Mouse (Mus musculus): ENCODE data around the gene Gsc. TPM values are rescaled to one million over a fixed set of nuclear protein-coding genes. Genes with fewer than 3 reads are reported as not detected.
"Not testable (repeated sequence)": the region's sequence is repeated elsewhere in the genome, so short reads cannot be mapped to it uniquely, and the experiment has no call there.

The Gsc gene
- total RNA-seq, 2 experiments from 2014 or later = 0.31 to 0.39 TPM

DNA sequence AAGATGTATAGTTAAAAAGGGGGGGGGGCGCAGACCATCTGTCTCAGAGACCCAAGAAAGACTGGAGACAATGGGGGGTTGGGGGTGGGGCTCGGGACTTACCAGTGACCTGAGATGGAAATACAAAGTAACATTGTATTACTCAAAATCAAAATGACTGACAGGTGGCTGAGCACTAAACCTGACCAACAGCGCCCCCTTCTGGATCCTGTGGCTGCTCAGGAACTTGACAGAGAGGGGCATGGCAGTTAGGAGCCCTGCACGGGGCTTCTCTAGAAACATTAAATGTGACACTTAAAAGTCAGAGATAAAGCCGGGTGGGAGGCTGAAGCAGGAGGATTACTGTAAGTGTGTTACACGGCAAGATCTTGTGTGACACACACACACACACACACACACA lies 13.8 kb downstream of the Gsc start:
- no peak for DNase-seq (ENCODE audit: low spot score in 2 of 2)

GRCm38 (mm10) chr12:104453002-104453401 lies 20.1 kb downstream of the Gsc start:
- no peak for DNase-seq (ENCODE audit: low spot score in 2 of 2)

- DNase-seq (ENCODE audit: low spot score in 2 of 2) = no peak
Measured at GRCm38 (mm10) chr12:104450257-104450656, 22.9 kb downstream of the Gsc start.

DNA sequence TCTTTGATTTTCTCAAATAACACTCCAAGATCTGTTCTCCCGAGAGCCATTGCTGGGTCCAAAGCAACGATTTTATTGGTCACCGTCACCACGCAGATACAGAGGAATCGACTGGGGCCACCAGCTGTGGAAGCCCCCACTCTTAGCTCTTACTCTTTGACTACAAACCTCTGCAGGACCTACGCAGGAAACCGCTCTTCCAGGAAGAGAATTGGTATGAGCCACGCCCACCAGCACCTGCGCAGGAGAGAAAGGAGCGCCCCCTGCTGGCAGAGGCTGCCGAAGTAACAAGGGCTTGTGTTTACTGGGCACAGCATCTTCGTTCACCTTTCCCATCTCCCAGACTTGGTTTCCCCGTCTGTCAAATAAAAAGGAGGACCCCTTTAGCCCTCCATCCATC lies 25.0 kb downstream of the Gsc start:
- peak in 1 of 2 experiments; percentile 21 for DNase-seq (ENCODE audit: low spot score in 2 of 2)

DNA sequence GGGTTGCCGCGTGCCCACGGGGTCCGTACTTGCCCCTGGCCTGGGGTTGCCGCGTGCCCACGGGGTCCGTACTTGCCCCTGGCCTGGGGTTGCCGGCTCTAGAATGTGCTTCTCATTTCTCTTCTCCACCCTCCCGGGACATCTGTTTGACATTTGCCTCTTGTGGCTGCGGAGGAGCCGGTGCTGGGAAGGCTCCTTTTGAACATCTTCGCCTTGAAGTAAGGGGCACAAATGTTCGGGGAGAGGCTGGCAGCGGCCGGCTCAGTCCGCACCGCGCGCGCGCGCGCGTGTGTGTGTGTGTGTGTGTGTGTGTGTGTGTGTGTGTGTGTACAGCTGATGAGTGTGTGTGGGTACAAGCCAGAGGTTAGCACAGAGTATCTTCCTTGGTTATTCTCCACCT lies 26.1 kb downstream of the Gsc start:
- not testable (repeated sequence) for DNase-seq (ENCODE audit: low spot score in 2 of 2)

GRCm38 (mm10) chr12:104443716-104444115 lies 29.4 kb downstream of the Gsc start:
- no peak for DNase-seq (ENCODE audit: low spot score in 2 of 2)

- peak; percentile 67 to 69 for DNase-seq (ENCODE audit: low spot score in 2 of 2)
Measured at GRCm38 (mm10) chr12:104440087-104440760, 32.9 kb downstream of the Gsc start.

- no peak for DNase-seq (ENCODE audit: low spot score in 2 of 2)
Measured at GRCm38 (mm10) chr12:104433951-104434735, 39.0 kb downstream of the Gsc start.

DNA sequence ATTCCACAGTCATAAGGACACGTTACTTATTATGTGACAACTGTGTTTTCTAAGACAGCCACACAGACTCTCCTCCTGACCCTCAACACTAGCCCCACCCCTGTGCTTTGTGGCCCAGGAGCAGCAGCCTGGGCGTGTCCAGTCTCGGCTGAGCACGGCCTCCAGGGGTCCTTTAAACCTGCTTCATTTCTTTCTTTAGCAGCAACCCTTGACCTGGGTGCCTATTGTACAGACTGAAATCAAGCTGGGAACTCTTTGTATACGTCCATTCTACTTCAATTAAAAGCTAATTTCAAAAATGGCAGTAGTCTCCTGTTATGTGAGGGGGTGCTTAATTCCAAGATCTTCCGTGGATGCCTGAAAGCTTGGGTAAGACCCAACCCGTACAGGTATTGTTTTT lies 39.9 kb downstream of the Gsc start:
- no peak for DNase-seq (ENCODE audit: low spot score in 2 of 2)

DNA sequence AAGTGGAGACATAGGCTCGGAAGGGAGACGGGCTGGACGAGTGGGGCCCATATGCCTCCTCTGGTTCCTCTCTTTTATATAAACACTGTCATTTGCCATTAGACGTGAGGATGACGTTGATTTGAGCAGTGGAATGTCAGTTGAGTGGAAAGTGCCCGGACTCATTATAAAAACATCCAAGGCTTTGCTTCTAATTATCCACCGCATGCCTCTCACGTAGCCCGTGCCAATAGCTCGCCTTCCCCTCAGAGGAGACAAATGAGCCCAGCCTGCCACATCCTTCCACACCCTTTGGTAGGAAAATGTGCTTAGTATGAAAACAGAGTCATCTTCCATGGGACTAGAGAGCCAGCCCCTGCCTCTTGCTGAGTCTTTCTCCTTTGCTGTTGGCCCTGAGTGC lies 41.8 kb downstream of the Gsc start:
- DNase-seq (ENCODE audit: low spot score in 2 of 2) = no peak

DNA sequence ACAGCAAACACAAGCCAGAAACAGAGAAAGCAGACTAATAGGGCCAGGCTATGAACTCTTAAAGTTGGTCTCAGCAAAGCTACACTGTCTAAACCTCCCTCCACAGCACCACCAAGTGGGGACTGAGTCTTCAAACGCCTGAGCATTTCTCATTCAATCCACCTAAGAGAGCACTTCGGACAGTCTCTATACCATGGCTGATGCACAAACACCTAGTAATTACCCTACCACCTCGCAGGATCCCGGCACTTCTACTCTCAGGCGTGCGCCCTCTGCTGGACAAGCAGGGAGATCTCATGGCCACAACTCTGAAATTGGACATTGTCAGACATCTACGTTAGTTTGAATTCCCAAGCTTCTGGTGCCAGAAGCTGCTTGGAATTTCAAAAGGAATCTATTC lies 46.2 kb downstream of the Gsc start:
- DNase-seq (ENCODE audit: low spot score in 2 of 2) = no peak

GRCm38 (mm10) chr12:104425591-104425990 lies 47.5 kb downstream of the Gsc start:
- no peak for DNase-seq (ENCODE audit: low spot score in 2 of 2)

DNA sequence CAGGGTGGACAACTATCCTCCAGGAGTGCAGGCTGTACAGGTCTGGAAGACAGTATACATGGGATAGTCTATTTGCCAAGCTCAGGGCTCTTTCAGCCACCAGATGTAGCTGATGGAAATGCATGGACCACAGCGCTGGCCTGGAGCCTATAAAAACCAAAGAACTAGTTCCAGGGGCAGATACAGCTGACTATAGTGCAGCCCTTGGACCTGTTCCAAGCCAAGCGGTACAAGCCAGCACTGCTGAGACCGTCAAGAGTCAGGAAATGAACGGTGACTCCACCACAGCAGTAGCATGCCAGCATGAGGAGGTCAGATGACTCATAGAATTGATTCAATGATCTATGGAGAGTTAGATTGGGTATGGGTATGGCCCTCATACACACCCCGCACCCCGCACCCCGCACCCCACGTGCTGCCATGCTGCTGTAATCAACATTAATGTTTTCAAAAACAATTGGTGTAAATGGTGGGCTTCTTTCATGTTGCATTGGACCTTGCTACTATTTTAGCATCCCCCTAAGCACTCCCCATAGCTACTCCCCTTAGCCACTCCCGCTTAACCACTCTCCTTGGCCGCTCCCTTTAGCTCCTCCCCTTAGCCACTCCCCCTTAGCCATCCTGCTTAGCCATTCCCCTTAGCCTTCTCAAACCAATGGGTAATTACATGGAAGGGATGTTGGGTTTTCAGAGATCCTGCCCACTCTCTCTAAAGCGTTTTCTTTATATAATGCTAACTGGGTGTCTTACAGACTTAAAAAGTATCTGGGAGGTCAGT lies 50.3 kb downstream of the Gsc start:
- DNase-seq (ENCODE audit: low spot score in 2 of 2) = no peak

Other genes with a start within 250 kb of the Gsc start
- gene Serpina3g, start 237.1 kb downstream of the Gsc start, total RNA-seq (2021) = 10 to 100 TPM; 10.4 to 20.9 TPM
- gene Serpina3i, start 210.2 kb downstream of the Gsc start, total RNA-seq (2021) = under 1 TPM; 0.28 to 0.50 TPM
- gene Serpina3j, start 158.8 kb downstream of the Gsc start, total RNA-seq (2021) = not detected
- gene Serpina3k, start 134.8 kb downstream of the Gsc start, total RNA-seq (2021) = 100 to 1,000 TPM in 1 of 2 experiments, 1 to 10 TPM in 1; 2.3 to 117 TPM
- 10 to 100 TPM in 1 of 2 experiments, 1 to 10 TPM in 1; 1.1 to 35.8 TPM for gene Serpina3m, start 134.8 kb downstream of the Gsc start, total RNA-seq (2021)
- 10 to 100 TPM in 1 of 2 experiments, 1 to 10 TPM in 1; 2.4 to 57.1 TPM for gene Serpina3n, start 66.6 kb downstream of the Gsc start, total RNA-seq (2021)

Data from adrenal gland, postnatal 4 days (tissue).